Mouse (Mus musculus) G1E (cell line): Measurements from ENCODE around the gene Edar. TPM values are rescaled to one million over a fixed set of nuclear protein-coding genes. Genes with fewer than 3 reads are reported as not detected.
A peak's percentile ranks its signal among the peaks of the same experiment; 100 is the strongest.

Experiments used
- ATAC-seq: 2 replicates; pipeline ENCODE4 v1.8.0; 2016; ENCODE audit warnings: mild to moderate bottlenecking; ENCODE audit not compliant: insufficient number of reproducible peaks, poor library complexity, low FRiP score, severe bottlenecking; ENCODE audit errors: extremely low read depth
- DNase-seq: peaks from one replicate; pipeline ENCODE4 v3.0.0; 2012; ENCODE audit warnings: low spot score
- H3K27me3 ChIP-seq: 2 replicates; pipeline ENCODE4 v1.6.1; 2012; ENCODE audit warnings: mild to moderate bottlenecking, low read length, inconsistent platforms; ENCODE audit not compliant: insufficient read depth
- H3K36me3 ChIP-seq: replicated peaks from 2 replicates; pipeline ENCODE3; 2012; ENCODE audit warnings: mild to moderate bottlenecking, inconsistent platforms
- H3K4me1 ChIP-seq: 2 replicates; pipeline ENCODE4 v1.6.1; 2012; ENCODE audit warnings: low read depth, low read length, inconsistent platforms, mixed read lengths; ENCODE audit not compliant: insufficient read depth
- H3K4me3 ChIP-seq: 2 replicates; pipeline ENCODE4 v1.5.1; 2012; ENCODE audit warnings: low read depth, mild to moderate bottlenecking, inconsistent platforms, low read length, moderate library complexity, mixed read lengths
- H3K9me3 ChIP-seq: replicated peaks from 2 replicates; pipeline ENCODE4 v1.6.1; 2012; ENCODE audit warnings: inconsistent platforms
- CTCF ChIP-seq: IDR thresholded peaks from 2 replicates; pipeline ENCODE4 v1.5.1; 2012; ENCODE audit warnings: low read depth, low read length, inconsistent platforms, mixed read lengths
- GATA1 ChIP-seq: IDR thresholded peaks from 2 replicates; pipeline ENCODE4 v1.6.1; 2012; ENCODE audit warnings: borderline replicate concordance, low read length, inconsistent platforms, mixed read lengths
- GATA2 ChIP-seq: IDR thresholded peaks from 2 replicates; pipeline ENCODE4 v1.6.1; 2012; ENCODE audit warnings: low read depth, low read length, inconsistent platforms, borderline replicate concordance
- POLR2AphosphoS5 ChIP-seq: IDR thresholded peaks from 2 replicates; pipeline ENCODE4 v1.6.1; 2012; ENCODE audit warnings: low read depth, low read length, inconsistent platforms; ENCODE audit not compliant: insufficient replicate concordance
- TAL1 ChIP-seq: conservative IDR thresholded peaks from 2 replicates; pipeline ENCODE4 v1.6.1; 2012; ENCODE audit warnings: low read depth, low read length, inconsistent platforms, mixed read lengths
- polyA plus RNA-seq: library from polyadenylated mRNA; stranded (reverse); fragments of >175 nt; gene quantifications from 2 replicates; pipeline ENCODE4 v1.2.3, GENCODE M21; 2012
- total RNA-seq, 2 experiments: library from RNA; stranded (forward) in 1 of 2; stranded (reverse) in 1 of 2; fragments of 200-1000 nt in 1 of 2; fragments of >200 nt in 1 of 2; fragmentation: Nextera tagmentation in 1 of 2; gene quantifications; 2 replicates each; pipeline ENCODE4 v1.2.3; 2014 to 2017

Gene Edar
- total and polyA plus RNA-seq, 3 experiments = not detected

DNA sequence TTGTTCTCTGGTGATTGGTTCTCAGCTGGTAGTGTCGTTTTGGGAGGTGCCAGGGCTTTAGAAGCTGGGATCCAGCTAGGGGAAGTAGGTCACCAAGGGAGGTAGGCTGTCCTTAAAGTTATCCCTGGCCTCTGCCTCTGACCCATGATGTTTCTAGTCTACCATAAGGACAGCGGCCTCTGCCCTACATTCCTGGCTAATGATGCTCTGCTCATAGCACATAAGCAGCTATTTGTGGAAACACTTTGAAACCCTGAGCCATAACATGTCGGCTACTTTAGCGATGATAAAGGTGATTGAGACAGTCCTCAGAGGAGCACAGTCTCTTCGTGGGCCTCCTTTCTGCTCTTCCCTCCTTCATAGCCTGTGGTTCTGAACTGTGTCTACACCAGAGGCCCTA is 79.6 kb downstream of the Edar start:
- Histone ChIP-seq H3K27me3 (no peaks in the 10 kb centered on the region), H3K9me3 (no peaks in the 10 kb centered on the region), H3K4me3 (no peak overlapping the region), H3K36me3 (no peaks in the 10 kb centered on the region), H3K4me1 (no peaks in the 10 kb centered on the region)
- ATAC-seq (no peak), DNase-seq (no peak)
- TF ChIP-seq TAL1 (no peak), CTCF (no peak), GATA1 (no peak), GATA2 (no peak), POLR2AphosphoS5 (no peak)

DNA sequence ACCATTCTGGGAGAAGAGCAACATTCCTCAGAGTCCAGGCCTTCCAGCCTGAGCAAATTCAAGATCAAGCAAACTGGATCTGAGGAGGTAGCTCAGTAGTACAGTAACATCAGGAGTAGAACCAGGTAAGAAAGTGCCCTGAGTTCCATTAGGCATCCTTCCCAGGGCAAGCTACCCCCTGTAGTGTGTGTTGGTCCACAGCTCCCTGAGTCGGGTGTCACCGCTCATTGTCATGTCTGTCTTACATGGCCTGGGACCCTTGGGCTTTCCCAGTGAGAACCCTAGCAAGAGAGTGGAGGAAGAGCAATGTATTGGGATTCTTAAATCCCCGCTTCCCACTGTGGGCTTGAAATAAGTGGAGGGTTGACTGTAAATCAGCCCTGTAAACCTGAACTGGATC is 80.3 kb downstream of the Edar start:
- H3K4me1 ChIP-seq = no peaks in the 10 kb centered on the region
- no peak overlapping the region for H3K4me3 ChIP-seq
- no peaks in the 10 kb centered on the region for H3K36me3 ChIP-seq
- H3K9me3 ChIP-seq = no peaks in the 10 kb centered on the region
- ATAC-seq (no peak), DNase-seq (no peak)
- no peaks in the 10 kb centered on the region for H3K27me3 ChIP-seq
- TF ChIP-seq CTCF (no peak), POLR2AphosphoS5 (no peak), GATA1 (no peak), GATA2 (no peak), TAL1 (no peak)

DNA sequence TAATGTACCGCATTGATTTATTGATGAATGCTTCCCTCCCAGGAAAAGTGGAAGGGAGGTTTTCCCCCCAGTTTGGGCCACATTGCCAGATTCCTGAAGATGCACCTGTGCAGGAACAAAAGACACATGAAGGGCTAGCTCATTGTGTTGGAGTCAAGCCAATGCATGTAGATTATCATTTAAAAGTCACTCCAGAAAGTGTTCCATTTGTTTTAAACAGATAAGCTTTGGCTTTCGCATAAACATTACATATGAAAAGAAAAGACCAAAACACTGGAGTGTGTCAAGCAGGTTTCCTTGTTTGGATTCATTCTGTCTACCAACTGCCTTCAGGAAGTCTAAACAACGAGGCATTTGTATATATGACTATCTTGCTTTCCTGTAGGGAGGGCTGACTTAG is 81.0 kb downstream of the Edar start:
- DNase-seq (no peak), ATAC-seq (no peak)
- Histone ChIP-seq H3K36me3 (no peaks in the 10 kb centered on the region), H3K4me3 (no peak overlapping the region), H3K4me1 (no peaks in the 10 kb centered on the region), H3K9me3 (no peaks in the 10 kb centered on the region), H3K27me3 (no peaks in the 10 kb centered on the region)
- TF ChIP-seq POLR2AphosphoS5 (no peak), GATA1 (no peak), TAL1 (no peak), GATA2 (no peak), CTCF (no peak)

DNA sequence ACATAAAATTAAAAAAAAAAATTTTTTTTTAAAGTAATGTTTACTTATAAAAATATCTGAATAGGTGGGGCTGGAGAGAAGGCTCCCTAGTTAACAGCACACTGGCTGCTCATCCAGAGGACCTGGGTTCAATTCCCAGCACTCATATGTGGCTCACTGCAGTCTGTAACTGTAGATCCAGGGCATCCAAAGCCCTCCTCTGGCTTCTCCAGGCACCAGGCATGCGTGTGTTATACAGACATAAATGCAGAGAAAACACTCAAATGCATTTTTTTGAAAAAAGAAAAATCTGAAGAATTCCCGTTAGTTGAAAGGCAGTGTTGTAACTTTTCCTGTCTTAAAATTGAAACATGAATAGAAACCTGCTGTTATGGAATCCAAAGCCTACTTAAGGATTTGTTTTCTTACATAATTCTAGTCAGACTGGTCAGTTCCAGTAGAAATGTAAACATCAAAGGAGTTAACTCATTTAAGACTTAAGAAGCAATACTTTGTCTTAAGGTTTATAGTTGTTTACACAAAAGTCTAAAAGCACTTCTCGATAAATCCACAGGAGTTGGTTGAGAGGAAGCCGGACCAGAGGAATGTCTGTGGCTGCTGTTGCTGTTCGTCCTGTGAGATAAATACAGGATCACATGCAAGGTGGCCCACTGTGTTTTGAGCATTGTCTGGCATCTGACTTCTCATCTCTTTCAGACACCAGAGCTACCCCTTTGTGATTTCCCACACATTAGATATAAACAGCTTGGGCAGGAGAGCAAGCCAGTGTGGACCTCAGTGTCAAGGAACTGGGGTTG is 89.8 kb downstream of the Edar start:
- no peak for ATAC-seq
- Histone ChIP-seq H3K36me3 (no peaks in the 10 kb centered on the region), H3K4me3 (no peak overlapping the region), H3K27me3 (no peaks in the 10 kb centered on the region), H3K4me1 (no peaks in the 10 kb centered on the region), H3K9me3 (no peaks in the 10 kb centered on the region)
- TF ChIP-seq POLR2AphosphoS5 (no peak), GATA1 (no peak), CTCF (no peak), GATA2 (no peak), TAL1 (no peak)
- DNase-seq = no peak

DNA sequence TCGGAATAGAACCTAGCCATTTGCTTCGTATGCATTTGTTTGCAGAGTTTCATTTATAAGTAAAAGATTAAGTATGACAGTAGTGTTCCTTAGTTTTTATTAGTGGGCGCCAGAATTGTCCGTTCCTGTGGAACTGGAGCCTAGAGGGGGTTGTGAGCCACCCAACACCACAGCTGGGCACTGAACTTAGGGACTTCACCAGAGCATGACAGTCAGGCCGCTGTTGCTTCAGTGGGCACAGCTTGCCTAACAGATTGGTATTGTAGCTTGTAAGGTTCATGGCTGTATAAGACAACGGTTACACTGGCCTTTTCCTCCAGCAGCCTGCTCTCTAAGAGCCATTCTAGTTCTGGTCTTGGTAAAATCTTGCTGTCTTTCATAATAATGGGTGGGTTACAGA is 114.9 kb downstream of the Edar start:
- Histone ChIP-seq H3K27me3 (no peaks in the 10 kb centered on the region), H3K36me3 (no peaks in the 10 kb centered on the region), H3K9me3 (no peaks in the 10 kb centered on the region), H3K4me3 (no peak overlapping the region), H3K4me1 (no peaks in the 10 kb centered on the region)
- no peak for DNase-seq
- no peak for ATAC-seq
- TF ChIP-seq TAL1 (no peak), POLR2AphosphoS5 (no peak), GATA1 (no peak), CTCF (no peak), GATA2 (no peak)

DNA sequence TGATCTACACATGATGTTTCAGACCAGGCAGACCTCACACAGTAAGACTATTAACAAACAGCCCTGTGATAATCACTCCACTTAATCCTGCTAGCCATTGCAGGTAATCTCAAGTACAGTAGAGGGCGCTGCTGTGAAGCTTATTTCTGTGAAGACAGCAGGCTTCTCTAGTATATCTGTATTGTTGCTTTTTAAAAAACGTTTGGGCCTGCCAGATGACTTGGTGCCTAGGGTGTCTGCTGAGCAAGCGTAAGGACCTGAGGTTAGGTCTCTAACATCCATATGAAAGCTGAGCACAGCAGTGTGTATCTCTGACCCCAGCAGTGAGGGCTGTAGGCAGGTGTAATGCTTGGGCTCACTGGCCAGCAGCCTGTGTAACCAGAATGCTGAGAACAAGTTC is 115.6 kb downstream of the Edar start:
- Histone ChIP-seq H3K4me3 (no peak overlapping the region), H3K27me3 (no peaks in the 10 kb centered on the region), H3K4me1 (no peaks in the 10 kb centered on the region), H3K36me3 (no peaks in the 10 kb centered on the region), H3K9me3 (no peaks in the 10 kb centered on the region)
- DNase-seq (no peak), ATAC-seq (no peak)
- no peak for TF ChIP-seq TAL1
- TF ChIP-seq CTCF = 0 out of 2 replicates have a peak, but pooled peaks have one; percentile 23

DNA sequence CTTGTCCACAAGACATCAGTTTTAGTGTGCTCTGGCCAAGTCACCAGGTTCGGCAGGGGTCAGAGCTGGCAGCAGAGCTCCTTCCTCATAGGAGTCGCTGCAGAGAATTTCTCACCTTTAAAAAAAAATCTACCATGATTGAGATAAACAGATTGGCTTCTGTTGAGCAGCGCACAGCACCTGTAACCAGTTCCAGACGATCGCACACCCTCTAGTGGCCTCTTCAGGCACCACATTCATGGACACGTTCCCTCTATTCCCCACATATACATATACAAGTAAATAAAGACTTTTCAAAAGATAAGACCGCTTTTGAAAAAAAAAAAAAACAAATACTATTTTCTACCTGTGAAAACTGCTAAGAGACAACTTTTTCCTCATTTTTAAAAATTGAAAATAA is 116.4 kb downstream of the Edar start:
- ATAC-seq = no peak; the same call in 1 of the 2 replicates
- no peaks in the 10 kb centered on the region for H3K4me1 ChIP-seq
- no peak overlapping the region for H3K4me3 ChIP-seq
- no peaks in the 10 kb centered on the region for H3K27me3 ChIP-seq
- H3K36me3 ChIP-seq = no peaks in the 10 kb centered on the region
- DNase-seq = no peak
- TF ChIP-seq CTCF (no peak), GATA1 (no peak), TAL1 (no peak), POLR2AphosphoS5 (no peak), GATA2 (no peak)
- no peaks in the 10 kb centered on the region for H3K9me3 ChIP-seq
